Mouse (Mus musculus): ENCODE data around the gene Lasp1.

- TF ChIP-seq POLR2A (IDR thresholded peaks at IDR 0.05; ENCODE audit: insufficient read depth, low read depth, low read length), result no peak
- no peak for TF ChIP-seq CTCF (IDR thresholded peaks at IDR 0.05)
- no peak for TF ChIP-seq EP300 (IDR thresholded peaks at IDR 0.05; ENCODE audit: insufficient read depth, low read depth, low read length)
These were observed 31.7 kb downstream of the Lasp1 start for GRCm38 (mm10) chr11:97830501-97830900.
